In the genomic region with DNA sequence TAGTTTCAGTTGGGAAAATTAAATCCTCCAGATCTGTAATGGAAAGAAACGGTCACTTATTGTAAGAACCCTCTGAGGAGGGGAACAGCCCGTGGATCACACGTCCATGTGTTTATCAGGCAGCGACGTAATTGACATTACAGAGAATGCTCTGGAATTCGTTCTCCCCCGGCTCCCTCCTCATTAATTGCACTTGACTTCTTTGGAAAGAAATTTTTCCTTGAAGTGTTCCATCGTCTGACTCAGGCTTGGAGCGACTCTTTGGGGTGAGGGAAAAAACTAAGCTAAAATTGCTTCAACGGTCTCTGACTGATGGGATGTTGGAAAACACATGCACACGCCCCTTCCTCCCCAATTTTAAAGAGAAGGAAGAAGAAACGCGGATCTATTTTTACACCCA, we compare ENCODE assay signal across 18 mouse cellular contexts. TPM values are rescaled to one million over a fixed set of nuclear protein-coding genes. Genes with fewer than 3 reads are reported as not detected.
A peak's percentile ranks its signal among the peaks of the same experiment; 100 is the strongest.
DNase-seq lines count a peak whose midpoint lies in the region; ATAC-seq and TF ChIP-seq lines count a peak whose summit lies in the region.
"Had no signal": no experiment of that assay in that cellular context is flagged by ENCODE, and none has a peak within 500 bp of the region (broad histone marks: within the 10 kb centered on the region; RNA-seq: fewer than 3 reads in every experiment).

No protein-coding gene starts in this region.

- TF ChIP-seq CTCF in intestine, postnatal 0 days (IDR thresholded peaks at IDR 0.05; ENCODE audit: low read depth), result no peak

- H3K4me2 ChIP-seq in intestine, embryonic 14.5 days (ENCODE audit: low read length), result no peak overlapping the region
- H3K4me2 ChIP-seq in intestine, postnatal 0 days (replicated peaks; ENCODE audit: low read depth), result no peak overlapping the region
- H3K4me2 ChIP-seq in embryonic facial prominence, embryonic 15.5 days (replicated peaks), result no peak overlapping the region
- no peak overlapping the region for H3K4me2 ChIP-seq in limb, embryonic 15.5 days
- H3K4me2 ChIP-seq: embryonic facial prominence, embryonic 12.5 days; forebrain, embryonic 12.5 days; neural tube, embryonic 13.5 days had no signal

- H3K36me3 ChIP-seq in intestine, embryonic 14.5 days (ENCODE audit: control insufficient read depth, insufficient read depth, low read length), result no peaks in the 10 kb centered on the region
- no peaks in the 10 kb centered on the region for H3K36me3 ChIP-seq in intestine, postnatal 0 days (ENCODE audit: control insufficient read depth, insufficient read depth)
- no peaks in the 10 kb centered on the region for H3K36me3 ChIP-seq in embryonic facial prominence, embryonic 15.5 days
- no peaks in the 10 kb centered on the region for H3K36me3 ChIP-seq in limb, embryonic 15.5 days
- H3K36me3 ChIP-seq: embryonic facial prominence, embryonic 12.5 days; forebrain, embryonic 12.5 days; neural tube, embryonic 13.5 days had no signal

- DNase-seq in intestine, embryonic 14.5 days (ENCODE audit: low spot score), result no peak
- DNase-seq in Muller cell, postnatal 12 days (ENCODE audit: inconsistent ontology term), result peak; percentile 62
- no peak for DNase-seq in c-Kit-positive CD71-positive TER-119-positive erythroid progenitor cells, embryonic 14.5 days (ENCODE audit: low spot score)
- DNase-seq in cerebellum, postnatal 4 days (ENCODE audit: low spot score in 2 of 2), result no peak
- DNase-seq: adrenal gland, adult 2 months; cerebellum, postnatal 14 days; gastrocnemius, postnatal 36 days; layer of hippocampus, postnatal 36 days; thymus, postnatal 4 days had no signal

- H3K9ac ChIP-seq in intestine, embryonic 14.5 days (ENCODE audit: low read length), result no peak overlapping the region
- no peak overlapping the region for H3K9ac ChIP-seq in intestine, postnatal 0 days (ENCODE audit: low read depth, low read length)
- H3K9ac ChIP-seq in embryonic facial prominence, embryonic 15.5 days, result no peak overlapping the region
- no peak overlapping the region for H3K9ac ChIP-seq in limb, embryonic 15.5 days
- H3K9ac ChIP-seq: embryonic facial prominence, embryonic 12.5 days; forebrain, embryonic 12.5 days; neural tube, embryonic 13.5 days had no signal

- no peaks in the 10 kb centered on the region for H3K27me3 ChIP-seq in intestine, embryonic 14.5 days (replicated peaks; ENCODE audit: control insufficient read depth, insufficient read depth, low read length)
- H3K27me3 ChIP-seq in intestine, postnatal 0 days (replicated peaks; ENCODE audit: control insufficient read depth, insufficient read depth, low read length), result no peaks in the 10 kb centered on the region
- no peaks in the 10 kb centered on the region for H3K27me3 ChIP-seq in embryonic facial prominence, embryonic 15.5 days
- no peaks in the 10 kb centered on the region for H3K27me3 ChIP-seq in limb, embryonic 15.5 days
- H3K27me3 ChIP-seq: embryonic facial prominence, embryonic 12.5 days; neural tube, embryonic 13.5 days; Patski had no signal

- peak overlapping the region; percentile 63; the same call in 1 of the 2 replicates for H3K27ac ChIP-seq in intestine, embryonic 14.5 days (ENCODE audit: low read depth)
- no peak overlapping the region for H3K27ac ChIP-seq in intestine, postnatal 0 days (ENCODE audit: low read depth, low read length)
- peak overlapping the region; percentile 68; the same call in 1 of the 2 replicates for H3K27ac ChIP-seq in embryonic facial prominence, embryonic 15.5 days (replicated peaks)
- peak overlapping the region; percentile 94 for H3K27ac ChIP-seq in limb, embryonic 15.5 days
- H3K27ac ChIP-seq: embryonic facial prominence, embryonic 12.5 days; forebrain, embryonic 12.5 days; hindbrain, postnatal 0 days; neural tube, embryonic 13.5 days had no signal

- H3K4me1 ChIP-seq in intestine, embryonic 14.5 days (replicated peaks; ENCODE audit: control insufficient read depth, insufficient read depth, low read length), result peaks cover 17% of the 10 kb centered on the region
- H3K4me1 ChIP-seq in intestine, postnatal 0 days (replicated peaks; ENCODE audit: control insufficient read depth, insufficient read depth, low read length), result peaks cover 5% of the 10 kb centered on the region; the same call in 1 of the 2 replicates
- peaks cover 11% of the 10 kb centered on the region for H3K4me1 ChIP-seq in embryonic facial prominence, embryonic 15.5 days
- peaks cover 44% of the 10 kb centered on the region for H3K4me1 ChIP-seq in limb, embryonic 15.5 days

- 33% methylated on average over 13 of the region's 13 CpGs for WGBS in intestine, embryonic 14.5 days
- 52% methylated on average over 13 of the region's 13 CpGs for WGBS in intestine, postnatal 0 days
- WGBS in embryonic facial prominence, embryonic 15.5 days, result 34% methylated on average over 13 of the region's 13 CpGs
- 20% methylated on average over 13 of the region's 13 CpGs for WGBS in limb, embryonic 15.5 days

- H3K4me3 ChIP-seq in intestine, embryonic 14.5 days (ENCODE audit: low read depth, low read length), result no peak overlapping the region
- no peak overlapping the region for H3K4me3 ChIP-seq in intestine, postnatal 0 days (ENCODE audit: low read depth, low read length)
- no peak overlapping the region for H3K4me3 ChIP-seq in embryonic facial prominence, embryonic 15.5 days (replicated peaks)
- H3K4me3 ChIP-seq in limb, embryonic 15.5 days, result no peak overlapping the region
- H3K4me3 ChIP-seq: embryonic facial prominence, embryonic 12.5 days; forebrain, embryonic 12.5 days; neural tube, embryonic 13.5 days had no signal

- no peak for ATAC-seq in intestine, embryonic 14.5 days (replicated peaks; ENCODE audit: low FRiP score, low TSS enrichment, low read depth)
- no peak for ATAC-seq in intestine, postnatal 0 days
- no peak for ATAC-seq in embryonic facial prominence, embryonic 15.5 days (ENCODE audit: insufficient number of reproducible peaks, low FRiP score, low TSS enrichment, low read depth)
- ATAC-seq in limb, embryonic 15.5 days (ENCODE audit: insufficient number of reproducible peaks, low FRiP score, low TSS enrichment, low read depth), result peak; percentile 77
- ATAC-seq: hindbrain, postnatal 0 days; midbrain, embryonic 16.5 days; Patski had no signal

- H3K9me3 ChIP-seq in intestine, embryonic 14.5 days (ENCODE audit: control insufficient read depth, low read length), result no peaks in the 10 kb centered on the region
- H3K9me3 ChIP-seq in intestine, postnatal 0 days (ENCODE audit: control insufficient read depth), result no peaks in the 10 kb centered on the region
- H3K9me3 ChIP-seq in embryonic facial prominence, embryonic 15.5 days (replicated peaks), result no peaks in the 10 kb centered on the region
- no peaks in the 10 kb centered on the region for H3K9me3 ChIP-seq in limb, embryonic 15.5 days
- H3K9me3 ChIP-seq: embryonic facial prominence, embryonic 12.5 days; forebrain, embryonic 12.5 days; neural tube, embryonic 13.5 days had no signal

RNA-seq across cellular contexts. Expression of gene Tlr5, which starts 31.7 kb away (rescaled TPM):
- polyA plus RNA-seq in intestine, embryonic 14.5 days (2014; fragmentation: Nextera tagmentation; extraction: Ambion mirVana), result 5.7 and 6.8 TPM in 2 replicates
- 4.3 and 5.0 TPM in 2 replicates for polyA plus RNA-seq in intestine, postnatal 0 days (2015; fragmentation: Nextera tagmentation; extraction: Ambion mirVana)
- polyA plus RNA-seq in embryonic facial prominence, embryonic 15.5 days (2015; fragmentation: Nextera tagmentation; extraction: Ambion mirVana), result 1.4 and 1.8 TPM in 2 replicates
- 2.1 and 2.3 TPM in 2 replicates for polyA plus RNA-seq in limb, embryonic 15.5 days (2015; fragmentation: Nextera tagmentation; extraction: Ambion mirVana)
- polyA plus RNA-seq: Patski had no signal
